Mouse (Mus musculus): ENCODE results near the gene Taok2. TPM values are rescaled to one million over a fixed set of nuclear protein-coding genes. Genes with fewer than 3 reads are reported as not detected.
A peak's percentile ranks its signal among the peaks of the same experiment; 100 is the strongest.

Gene Taok2
- polyA plus RNA-seq, 1 experiment from 2014 or later = 55.2 TPM

GRCm38 (mm10) chr7:126850161-126850560 is 34.3 kb downstream of the Taok2 start:
- no peak for ATAC-seq (ENCODE audit: low FRiP score)
- Histone ChIP-seq H3K4me3 (replicated peaks) (no peak overlapping the region), H3K9me3 (replicated peaks) (no peaks in the 10 kb centered on the region), H3K9ac (replicated peaks) (no peak overlapping the region), H3K4me1 (peaks cover 24% of the 10 kb centered on the region), H3K4me2 (no peak overlapping the region), H3K27me3 (replicated peaks) (peaks cover 18% of the 10 kb centered on the region), H3K36me3 (peaks cover 34% of the 10 kb centered on the region), H3K27ac (replicated peaks) (no peak overlapping the region)
- WGBS = 94% methylated on average over 6 of the region's 6 CpGs

- peaks cover 24% of the 10 kb centered on the region for H3K4me1 ChIP-seq
- H3K4me3 ChIP-seq (replicated peaks) = peak overlapping the region; percentile 61
- H3K27ac ChIP-seq (replicated peaks) = no peak overlapping the region; the same call in 1 of the 2 replicates
- H3K9me3 ChIP-seq (replicated peaks) = no peaks in the 10 kb centered on the region
- H3K4me2 ChIP-seq = peak overlapping the region; percentile 100
- 0 out of 2 replicates have a peak, but pooled peaks have one; percentile 23 for ATAC-seq (ENCODE audit: low FRiP score)
- WGBS = 22% methylated on average over 10 of the region's 10 CpGs
- peak overlapping the region; percentile 74 for H3K9ac ChIP-seq (replicated peaks)
- H3K36me3 ChIP-seq = peaks cover 31% of the 10 kb centered on the region
- H3K27me3 ChIP-seq (replicated peaks) = peaks cover 22% of the 10 kb centered on the region
Observed at GRCm38 (mm10) chr7:126848794-126849193, 35.7 kb downstream of the Taok2 start.

DNA sequence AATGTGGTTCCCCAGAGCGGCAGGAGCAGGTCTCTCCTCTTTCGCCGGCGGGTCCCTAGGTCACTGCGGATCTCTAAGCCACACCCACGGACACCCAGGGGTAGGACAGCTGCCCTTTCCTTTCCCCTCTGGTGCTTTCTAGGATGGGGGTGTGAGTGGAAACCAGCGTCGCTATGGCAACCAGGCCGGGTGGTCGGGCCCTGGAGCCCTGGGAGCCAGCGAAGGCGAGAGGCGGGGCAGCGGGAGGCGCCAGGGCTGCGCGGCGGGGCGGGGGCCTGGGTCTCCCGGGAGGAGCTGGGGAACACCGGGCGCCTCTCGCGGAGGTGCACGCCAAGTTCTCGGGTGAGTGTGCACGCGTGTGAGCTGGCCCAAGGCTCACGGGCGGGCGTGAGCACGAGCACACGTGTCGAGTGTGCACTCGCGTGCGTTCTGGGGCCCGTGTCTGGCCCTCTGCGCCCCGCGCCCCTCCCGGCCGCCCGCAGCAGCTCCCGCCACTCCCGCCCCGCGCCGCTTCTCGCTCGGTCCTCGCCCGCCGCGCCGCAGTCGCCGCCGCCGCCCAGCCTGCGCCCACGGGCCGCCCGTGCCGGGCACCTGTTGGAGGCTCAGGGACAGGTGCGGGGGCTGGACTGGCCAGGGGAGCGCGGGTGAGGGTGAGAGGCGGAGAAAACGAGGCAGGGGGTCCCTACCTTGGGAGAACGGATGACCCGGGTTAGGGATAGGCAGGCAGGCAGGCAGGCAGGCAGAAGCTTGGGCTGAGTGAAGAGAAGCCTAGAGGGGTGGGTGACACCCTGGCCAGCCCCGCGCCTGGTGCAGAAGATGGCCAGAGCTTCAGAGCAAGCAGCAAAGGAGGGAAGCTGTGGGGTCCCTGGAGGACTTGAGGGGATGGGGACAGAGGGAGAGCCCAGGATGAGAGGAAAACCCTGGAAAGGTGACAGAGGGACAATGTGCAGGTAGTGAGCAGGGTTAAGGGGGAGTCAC is 36.8 kb downstream of the Taok2 start:
- H3K9me3 ChIP-seq (replicated peaks) = no peaks in the 10 kb centered on the region
- peaks cover 20% of the 10 kb centered on the region for H3K36me3 ChIP-seq
- H3K4me1 ChIP-seq = peaks cover 24% of the 10 kb centered on the region
- peak overlapping the region; percentile 74 for H3K9ac ChIP-seq (replicated peaks)
- H3K27me3 ChIP-seq (replicated peaks) = peaks cover 22% of the 10 kb centered on the region
- ATAC-seq (ENCODE audit: low FRiP score) = peak; percentile 59
- H3K4me3 ChIP-seq (replicated peaks) = peak overlapping the region; percentile 61
- 1% methylated on average over 41 of the region's 74 CpGs for WGBS
- H3K27ac ChIP-seq (replicated peaks) = peak overlapping the region; percentile 45; the same call in 1 of the 2 replicates
- H3K4me2 ChIP-seq = peak overlapping the region; percentile 100

GRCm38 (mm10) chr7:126847116-126847420 is 37.4 kb downstream of the Taok2 start, which contains the start of gene Doc2a:
Gene Doc2a, plus strand, starts transcription at chr7:126847416.
- H3K27ac ChIP-seq (replicated peaks) = peak within 1 kb of the TSS; percentile 45; the same call in 1 of the 2 replicates
- peak within 1 kb of the TSS; percentile 61 for H3K4me3 ChIP-seq (replicated peaks)
- H3K36me3 ChIP-seq = peaks cover 14% of the 10 kb centered on the region
- peak; percentile 5; the same call in 1 of the 2 replicates for ATAC-seq (ENCODE audit: low FRiP score)
- peak within 1 kb of the TSS; percentile 74 for H3K9ac ChIP-seq (replicated peaks)
- H3K27me3 ChIP-seq (replicated peaks) = peaks cover 22% of the 10 kb centered on the region
- no peaks in the 10 kb centered on the region for H3K9me3 ChIP-seq (replicated peaks)
- H3K4me1 ChIP-seq = peaks cover 24% of the 10 kb centered on the region
- H3K4me2 ChIP-seq = peak within 1 kb of the TSS; percentile 100
- 14% methylated on average over 4 of the region's 4 CpGs for WGBS

DNA sequence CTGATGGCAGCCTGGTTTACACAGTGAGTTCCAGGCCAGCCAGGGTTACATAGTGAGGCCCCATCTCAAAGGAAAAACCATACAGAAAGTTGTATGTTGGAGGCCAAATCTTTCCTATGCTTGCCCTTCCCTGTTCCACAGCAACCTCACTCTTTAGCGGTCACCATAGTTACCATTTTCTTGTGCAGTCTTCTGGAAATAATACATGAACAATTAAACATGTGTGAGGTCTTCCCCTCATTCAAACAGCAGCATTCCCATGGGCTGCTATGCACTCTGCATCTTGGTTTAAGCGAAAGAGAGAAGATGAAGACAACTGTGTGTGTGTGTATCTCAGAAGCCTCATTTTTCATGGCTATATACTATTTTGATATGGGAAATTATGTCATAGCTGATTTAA is 39.0 kb downstream of the Taok2 start:
- H3K27ac ChIP-seq (replicated peaks) = no peak overlapping the region
- no peak overlapping the region for H3K4me2 ChIP-seq
- 0 out of 2 replicates have a peak, but pooled peaks cover 3% of the 10 kb centered on the region for H3K36me3 ChIP-seq
- H3K9ac ChIP-seq (replicated peaks) = no peak overlapping the region
- 25% methylated on average over 2 of the region's 2 CpGs for WGBS
- no peaks in the 10 kb centered on the region for H3K9me3 ChIP-seq (replicated peaks)
- no peak overlapping the region for H3K4me3 ChIP-seq (replicated peaks)
- H3K4me1 ChIP-seq = peaks cover 24% of the 10 kb centered on the region
- no peak for ATAC-seq (ENCODE audit: low FRiP score)
- peaks cover 22% of the 10 kb centered on the region for H3K27me3 ChIP-seq (replicated peaks)

GRCm38 (mm10) chr7:126843276-126843675 is 41.2 kb downstream of the Taok2 start:
- H3K9me3 ChIP-seq (replicated peaks) = no peaks in the 10 kb centered on the region
- 86% methylated on average over 9 of the region's 9 CpGs for WGBS
- no peak for ATAC-seq (ENCODE audit: low FRiP score)
- H3K9ac ChIP-seq (replicated peaks) = no peak overlapping the region
- no peak overlapping the region for H3K27ac ChIP-seq (replicated peaks)
- H3K4me3 ChIP-seq (replicated peaks) = no peak overlapping the region
- peaks cover 3% of the 10 kb centered on the region; the same call in 1 of the 2 replicates for H3K27me3 ChIP-seq (replicated peaks)
- no peak overlapping the region for H3K4me2 ChIP-seq
- peaks cover 12% of the 10 kb centered on the region for H3K4me1 ChIP-seq
- no peaks in the 10 kb centered on the region for H3K36me3 ChIP-seq

DNA sequence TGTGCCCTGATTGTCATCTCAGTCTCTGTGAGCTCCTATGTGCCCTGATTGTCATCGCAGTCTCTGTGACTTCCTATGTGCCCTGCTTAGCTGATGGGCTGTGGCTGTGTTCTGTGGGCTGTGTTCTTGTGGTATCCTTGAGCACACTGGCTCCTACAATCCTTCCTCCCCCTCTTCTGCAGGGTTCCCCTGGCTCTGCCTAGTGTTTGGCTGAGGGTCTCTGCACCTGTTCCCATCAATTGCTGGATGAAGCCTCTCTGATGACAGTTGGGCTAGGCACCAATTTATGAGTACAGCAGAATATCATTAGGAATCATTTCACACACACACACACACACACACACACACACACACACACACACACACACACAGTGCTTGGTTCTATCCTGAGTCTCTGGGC is 51.2 kb downstream of the Taok2 start:
- no peaks in the 10 kb centered on the region for H3K9me3 ChIP-seq (replicated peaks)
- no peak overlapping the region for H3K4me2 ChIP-seq
- H3K4me3 ChIP-seq (replicated peaks) = no peak overlapping the region
- ATAC-seq (ENCODE audit: low FRiP score) = no peak
- WGBS = 100% methylated on average over 1 of the region's 1 CpGs
- H3K9ac ChIP-seq (replicated peaks) = no peak overlapping the region
- H3K27ac ChIP-seq (replicated peaks) = no peak overlapping the region
- no peaks in the 10 kb centered on the region for H3K27me3 ChIP-seq (replicated peaks)
- H3K4me1 ChIP-seq = peaks cover 16% of the 10 kb centered on the region
- H3K36me3 ChIP-seq = 0 out of 2 replicates have a peak, but pooled peaks cover 4% of the 10 kb centered on the region

GRCm38 (mm10) chr7:126832036-126832598 is 52.4 kb downstream of the Taok2 start:
- H3K4me1 ChIP-seq = peaks cover 21% of the 10 kb centered on the region
- H3K9me3 ChIP-seq (replicated peaks) = no peaks in the 10 kb centered on the region
- 0 out of 2 replicates have a peak overlapping the region, but pooled peaks have one; percentile 28 for H3K27ac ChIP-seq (replicated peaks)
- no peak overlapping the region for H3K9ac ChIP-seq (replicated peaks)
- peak overlapping the region; percentile 58 for H3K4me2 ChIP-seq
- H3K4me3 ChIP-seq (replicated peaks) = peak overlapping the region; percentile 21
- ATAC-seq (ENCODE audit: low FRiP score) = peak; percentile 86
- H3K36me3 ChIP-seq = 0 out of 2 replicates have a peak, but pooled peaks cover 8% of the 10 kb centered on the region
- under 1% methylated on average over 21 of the region's 21 CpGs for WGBS
- H3K27me3 ChIP-seq (replicated peaks) = no peaks in the 10 kb centered on the region

DNA sequence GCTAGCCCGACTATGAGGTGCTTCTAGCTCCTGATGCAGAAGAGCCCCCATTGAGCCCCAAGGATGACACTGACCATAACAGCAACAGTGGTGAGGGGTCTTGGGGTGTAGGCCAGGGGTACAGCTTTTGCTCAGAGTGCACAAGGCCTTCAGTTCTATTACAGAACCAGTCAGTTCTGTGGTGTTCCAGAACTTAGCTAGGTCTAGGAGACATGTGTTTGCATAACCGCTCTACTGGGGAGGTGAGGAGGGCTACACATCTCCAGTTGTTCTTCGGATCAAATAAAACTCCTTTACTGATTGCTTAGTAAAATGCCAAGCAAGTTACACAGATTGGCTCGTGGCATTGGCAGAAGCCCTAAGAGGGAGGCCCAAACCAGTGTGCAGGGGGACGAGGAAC is 53.0 kb downstream of the Taok2 start, which contains the start of gene 4930451I11Rik:
Gene 4930451I11Rik (minus strand): TSS at position 101 of the 400 bp plus-strand sequence.
- 0 out of 2 replicates have a peak, but pooled peaks cover 8% of the 10 kb centered on the region for H3K36me3 ChIP-seq

GRCm38 (mm10) chr7:126825952-126826351 is 58.6 kb downstream of the Taok2 start:
- peak overlapping the region; percentile 1; the same call in 1 of the 2 replicates for H3K9ac ChIP-seq (replicated peaks)
- 78% methylated on average over 5 of the region's 5 CpGs for WGBS
- H3K36me3 ChIP-seq = 0 out of 2 replicates have a peak, but pooled peaks cover 8% of the 10 kb centered on the region
- H3K27me3 ChIP-seq (replicated peaks) = no peaks in the 10 kb centered on the region
- H3K4me2 ChIP-seq = peak overlapping the region; percentile 64; the same call in 1 of the 2 replicates
- peaks cover 57% of the 10 kb centered on the region for H3K4me1 ChIP-seq
- ATAC-seq (ENCODE audit: low FRiP score) = no peak
- H3K9me3 ChIP-seq (replicated peaks) = no peaks in the 10 kb centered on the region
- H3K27ac ChIP-seq (replicated peaks) = no peak overlapping the region
- H3K4me3 ChIP-seq (replicated peaks) = no peak overlapping the region

More for the DNA sequence above, 53.0 kb downstream of the Taok2 start, which contains the start of gene 4930451I11Rik:
- Histone ChIP-seq H3K4me2 (peak within 1 kb of the TSS; percentile 58), H3K4me1 (peaks cover 27% of the 10 kb centered on the region), H3K9ac (replicated peaks) (no peak within 1 kb of the TSS), H3K4me3 (replicated peaks) (peak within 1 kb of the TSS; percentile 21), H3K27me3 (replicated peaks) (no peaks in the 10 kb centered on the region), H3K9me3 (replicated peaks) (no peaks in the 10 kb centered on the region), H3K27ac (replicated peaks) (0 out of 2 replicates have a peak within 1 kb of the TSS, but pooled peaks have one; percentile 28)
- ATAC-seq (ENCODE audit: low FRiP score) = no peak; the same call in 1 of the 2 replicates
- WGBS = 58% methylated on average over 5 of the region's 5 CpGs

DNA sequence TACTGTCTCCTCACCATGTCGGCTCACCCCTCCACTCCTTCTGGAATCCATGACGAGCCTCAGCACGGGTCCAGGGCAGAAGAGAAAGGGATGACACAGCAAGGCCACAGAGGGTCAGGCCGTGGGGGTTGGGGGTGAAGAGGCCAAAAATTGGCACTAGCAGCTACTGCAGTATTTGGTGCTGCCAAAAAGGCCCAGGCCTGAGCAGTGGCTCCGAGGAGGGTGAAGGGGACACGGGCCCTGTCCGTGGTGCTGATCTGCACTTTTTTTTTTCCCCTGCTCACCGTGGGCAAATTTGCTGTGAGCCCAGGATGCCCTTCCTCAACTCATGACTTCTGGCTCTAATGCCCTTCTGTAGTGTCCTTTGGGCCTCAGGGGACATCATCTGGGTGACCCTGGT is 59.1 kb downstream of the Taok2 start:
- Histone ChIP-seq H3K27me3 (replicated peaks) (no peaks in the 10 kb centered on the region), H3K36me3 (0 out of 2 replicates have a peak, but pooled peaks cover 8% of the 10 kb centered on the region), H3K4me3 (replicated peaks) (no peak overlapping the region; the same call in none of the 2 replicates), H3K9me3 (replicated peaks) (no peaks in the 10 kb centered on the region), H3K4me1 (peaks cover 57% of the 10 kb centered on the region), H3K27ac (replicated peaks) (no peak overlapping the region), H3K4me2 (peak overlapping the region; percentile 64), H3K9ac (replicated peaks) (peak overlapping the region; percentile 1; the same call in 1 of the 2 replicates)
- 24% methylated on average over 8 of the region's 8 CpGs for WGBS
- ATAC-seq (ENCODE audit: low FRiP score) = no peak

Data from neural tube, embryonic 15.5 days (tissue).